Mouse (Mus musculus) stomach, postnatal 0 days (tissue): ENCODE results near the gene Srd5a3. TPM values are rescaled to one million over a fixed set of nuclear protein-coding genes. Genes with fewer than 3 reads are reported as not detected.

Experiments used
- ATAC-seq: fragments of 200-750 bp; cut with Nextera tagmentation; 2 replicates; pipeline ENCODE4 v1.8.0; 2017; ENCODE audit not compliant: low FRiP score, low TSS enrichment
- DNase-seq: peaks from one replicate; pipeline ENCODE4 v3.0.0-alpha.2; 2016; ENCODE audit warnings: low spot score
- H3K27ac ChIP-seq: fragments of 300-500 bp; sonication (generic); replicated peaks from 2 replicates; pipeline ENCODE4 v1.5.1; 2014; ENCODE audit warnings: mild to moderate bottlenecking, control low read depth
- H3K27me3 ChIP-seq: fragments of 300-500 bp; sonication (generic); 2 replicates; pipeline ENCODE4 v1.6.1; 2014; ENCODE audit warnings: low read length; ENCODE audit not compliant: control insufficient read depth, insufficient read depth
- H3K36me3 ChIP-seq: fragments of 300-500 bp; sonication (generic); 2 replicates; pipeline ENCODE4 v1.6.1; 2014; ENCODE audit warnings: low read length, mixed read lengths; ENCODE audit not compliant: control insufficient read depth, insufficient read depth
- H3K4me1 ChIP-seq: fragments of 300-500 bp; sonication (generic); replicated peaks from 2 replicates; pipeline ENCODE4 v1.6.1; 2014; ENCODE audit warnings: antibody characterized with exemption; ENCODE audit not compliant: control insufficient read depth, insufficient read depth
- H3K4me2 ChIP-seq: fragments of 300-500 bp; sonication (generic); replicated peaks from 2 replicates; pipeline ENCODE4 v1.6.1; 2014; ENCODE audit warnings: low read depth, mild to moderate bottlenecking, control low read depth, moderate library complexity
- H3K4me3 ChIP-seq: fragments of 300-500 bp; sonication (generic); 2 replicates; pipeline ENCODE4 v1.5.1; 2014; ENCODE audit warnings: low read depth, low read length, control low read depth
- H3K9ac ChIP-seq: fragments of 300-500 bp; sonication (generic); 2 replicates; pipeline ENCODE4 v1.6.1; 2014; ENCODE audit warnings: mild to moderate bottlenecking, low read length, control low read depth, mixed read lengths
- H3K9me3 ChIP-seq: fragments of 300-500 bp; sonication (generic); 2 replicates; pipeline ENCODE4 v1.6.1; 2016; ENCODE audit warnings: low read length; ENCODE audit not compliant: control insufficient read depth
- CTCF ChIP-seq: IDR thresholded peaks from 2 replicates; pipeline ENCODE4 v1.5.1; 2016; ENCODE audit warnings: antibody characterized with exemption, low read depth, mild to moderate bottlenecking, moderate library complexity
- EP300 ChIP-seq: optimal IDR thresholded peaks from 2 replicates; pipeline ENCODE3; 2016; ENCODE audit warnings: antibody characterized with exemption
- WGBS: fragments of 180-500 bp; shearing (Covaris S2); extraction: QIAGEN DNeasy Blood & Tissue Kit; methylation state at CpG from one replicate; pipeline ENCODE4 v1.1.7; 2014; 5-methylcytosine and 5-hydroxymethylcytosine counted together
- polyA plus RNA-seq: library from polyadenylated mRNA; unstranded; fragments of >200 nt; fragmentation: Nextera tagmentation; extraction: Ambion mirVana; gene quantifications from 2 replicates; pipeline ENCODE4 v1.2.1, GENCODE M21; 2015

Gene Srd5a3
- polyA plus RNA-seq, 1 experiment from 2014 or later, result 28.4 TPM

DNA sequence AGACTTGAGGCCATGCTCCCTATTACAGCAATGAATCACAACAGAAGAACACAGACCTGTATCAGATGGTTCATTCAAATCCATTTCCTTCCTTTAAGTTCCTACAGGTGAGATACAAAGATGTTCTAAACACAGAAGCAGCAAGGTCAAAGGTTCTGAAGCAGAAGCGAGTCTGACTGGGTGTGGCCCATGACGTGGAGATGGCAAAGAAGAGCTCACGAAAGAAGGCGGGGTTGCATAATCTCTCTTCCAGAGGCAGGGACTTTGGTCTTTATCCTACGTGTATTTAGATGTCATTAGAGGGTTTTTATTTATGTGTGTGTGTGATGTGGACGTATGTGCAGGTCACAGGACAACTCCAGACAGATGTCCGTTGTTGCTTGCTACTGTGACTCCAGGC is 37.6 kb downstream of the Srd5a3 start:
- no peak overlapping the region for H3K9ac ChIP-seq
- H3K36me3 ChIP-seq, result no peaks in the 10 kb centered on the region
- H3K27me3 ChIP-seq, result no peaks in the 10 kb centered on the region
- WGBS, result 48% methylated on average over 7 of the region's 7 CpGs
- no peak for ATAC-seq
- H3K4me2 ChIP-seq, result no peak overlapping the region
- peaks cover 3% of the 10 kb centered on the region; the same call in 1 of the 2 replicates for H3K4me1 ChIP-seq
- TF ChIP-seq CTCF (no peak), EP300 (no peak)
- H3K9me3 ChIP-seq, result no peaks in the 10 kb centered on the region
- no peak overlapping the region for H3K27ac ChIP-seq
- H3K4me3 ChIP-seq, result no peak overlapping the region
- no peak for DNase-seq

DNA sequence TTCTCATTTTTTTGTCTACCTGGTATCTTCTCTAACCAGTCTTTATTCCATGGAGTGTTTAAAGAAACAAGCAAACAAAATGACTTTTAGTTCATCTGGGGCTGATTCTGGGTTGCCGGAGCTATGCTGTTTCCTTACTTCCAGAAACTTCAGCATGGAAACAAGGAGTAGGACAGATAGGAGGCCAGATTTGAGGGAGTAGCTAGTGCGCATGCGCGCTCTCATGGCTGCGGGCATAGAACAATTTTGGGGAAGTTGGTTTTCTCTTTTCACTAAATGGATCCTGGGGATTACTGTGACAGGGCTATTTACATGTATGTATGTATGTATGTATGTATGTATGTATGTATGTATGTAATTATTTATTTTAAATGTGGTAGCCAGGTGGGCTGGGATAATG is 39.1 kb downstream of the Srd5a3 start:
- ATAC-seq (no peak), DNase-seq (no peak)
- no peak for TF ChIP-seq CTCF
- TF ChIP-seq EP300, result no peak
- H3K27ac ChIP-seq, result no peak overlapping the region
- no peak overlapping the region for H3K4me3 ChIP-seq
- H3K9me3 ChIP-seq, result no peaks in the 10 kb centered on the region
- H3K4me2 ChIP-seq, result no peak overlapping the region
- H3K9ac ChIP-seq, result no peak overlapping the region
- no peaks in the 10 kb centered on the region for H3K27me3 ChIP-seq
- H3K36me3 ChIP-seq, result no peaks in the 10 kb centered on the region
- H3K4me1 ChIP-seq, result peaks cover 3% of the 10 kb centered on the region; the same call in 1 of the 2 replicates
- WGBS, result 91% methylated on average over 5 of the region's 5 CpGs

DNA sequence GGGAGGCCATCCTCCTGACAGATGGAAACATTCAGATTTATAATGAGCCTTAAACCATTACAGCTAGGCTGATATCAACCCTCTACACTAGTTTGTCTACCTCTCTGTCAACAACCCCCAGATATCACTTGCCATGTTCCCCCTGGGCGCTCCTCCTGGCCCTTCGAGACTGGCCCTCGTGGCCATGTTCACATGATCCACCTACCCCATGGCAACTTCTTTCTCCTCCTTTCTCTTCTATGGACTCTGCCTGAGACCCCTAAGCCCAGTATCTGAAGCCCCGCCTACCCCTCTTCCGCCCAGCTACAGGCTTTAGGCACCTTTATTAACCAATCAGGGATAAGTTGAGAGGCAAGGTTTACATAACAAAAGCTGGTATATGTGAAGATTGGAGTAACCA is 39.7 kb downstream of the Srd5a3 start:
- H3K9ac ChIP-seq, result no peak overlapping the region
- no peaks in the 10 kb centered on the region for H3K36me3 ChIP-seq
- DNase-seq, result no peak
- no peak overlapping the region for H3K4me2 ChIP-seq
- no peaks in the 10 kb centered on the region for H3K9me3 ChIP-seq
- H3K4me3 ChIP-seq, result no peak overlapping the region
- WGBS, result 87% methylated on average over 5 of the region's 5 CpGs
- H3K4me1 ChIP-seq, result peaks cover 3% of the 10 kb centered on the region; the same call in 1 of the 2 replicates
- TF ChIP-seq EP300 (no peak), CTCF (no peak)
- no peak for ATAC-seq
- no peaks in the 10 kb centered on the region for H3K27me3 ChIP-seq
- H3K27ac ChIP-seq, result no peak overlapping the region

GRCm38 (mm10) chr5:76182326-76182725 is 42.3 kb downstream of the Srd5a3 start:
- Histone ChIP-seq H3K4me2 (no peak overlapping the region), H3K36me3 (no peaks in the 10 kb centered on the region), H3K4me3 (no peak overlapping the region), H3K27me3 (no peaks in the 10 kb centered on the region), H3K9me3 (no peaks in the 10 kb centered on the region), H3K9ac (no peak overlapping the region), H3K27ac (no peak overlapping the region), H3K4me1 (peaks cover 3% of the 10 kb centered on the region; the same call in 1 of the 2 replicates)
- ATAC-seq, result no peak
- no peak for DNase-seq
- TF ChIP-seq CTCF (no peak), EP300 (no peak)
- 65% methylated on average over 3 of the region's 3 CpGs for WGBS

DNA sequence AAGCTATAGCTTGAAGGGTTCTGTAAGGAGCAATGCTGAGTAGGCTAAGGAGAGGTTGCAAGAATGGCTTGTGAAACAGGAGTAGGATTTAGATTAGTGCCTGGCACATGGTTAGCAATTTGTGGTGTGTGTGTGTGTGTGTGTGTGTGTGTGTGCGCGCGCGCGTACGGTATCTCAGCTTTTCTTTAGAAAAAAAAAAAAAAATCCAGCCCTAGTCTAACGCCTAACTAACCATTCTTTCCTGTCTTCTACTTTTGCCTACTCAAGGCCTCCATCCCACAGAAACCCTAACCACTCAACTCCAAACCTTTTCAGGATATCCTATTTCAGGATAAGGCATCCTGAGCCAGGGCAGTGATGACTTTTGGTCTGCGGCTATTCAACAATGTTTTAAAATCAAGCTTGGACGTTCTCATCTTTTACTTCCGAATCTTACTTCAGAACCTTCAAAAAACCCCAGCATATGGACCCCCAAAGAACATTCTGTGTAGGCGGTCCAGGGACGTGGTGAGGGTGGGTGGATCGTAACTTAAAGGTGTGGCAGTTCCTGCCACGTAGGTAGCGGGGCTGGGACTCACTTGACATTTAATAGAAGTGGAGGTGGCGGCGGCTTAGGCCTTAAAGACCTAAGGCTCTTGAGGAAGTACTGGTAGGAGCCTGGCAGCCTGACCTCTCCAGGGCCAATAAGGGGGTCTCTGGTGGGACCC is 43.1 kb downstream of the Srd5a3 start:
- Histone ChIP-seq H3K4me2 (peak overlapping the region; percentile 45), H3K27ac (no peak overlapping the region), H3K4me3 (peak overlapping the region; percentile 91), H3K4me1 (peaks cover 3% of the 10 kb centered on the region; the same call in 1 of the 2 replicates), H3K36me3 (no peaks in the 10 kb centered on the region), H3K9me3 (no peaks in the 10 kb centered on the region), H3K9ac (no peak overlapping the region), H3K27me3 (no peaks in the 10 kb centered on the region)
- DNase-seq, result no peak
- WGBS, result 33% methylated on average over 17 of the region's 17 CpGs
- ATAC-seq, result peak; percentile 68
- TF ChIP-seq CTCF, result no peak
- TF ChIP-seq EP300, result no peak

- peak within 1 kb of the TSS; percentile 45 for H3K4me2 ChIP-seq
- H3K9ac ChIP-seq, result peak within 1 kb of the TSS; percentile 90
- TF ChIP-seq CTCF, result no peak
- no peak for TF ChIP-seq EP300
- no peaks in the 10 kb centered on the region for H3K9me3 ChIP-seq
- peak within 1 kb of the TSS; percentile 98 for H3K27ac ChIP-seq
- peak within 1 kb of the TSS; percentile 91 for H3K4me3 ChIP-seq
- DNase-seq (peak; percentile 97), ATAC-seq (peak; percentile 98)
- H3K4me1 ChIP-seq, result peaks cover 3% of the 10 kb centered on the region; the same call in 1 of the 2 replicates
- H3K27me3 ChIP-seq, result no peaks in the 10 kb centered on the region
- H3K36me3 ChIP-seq, result no peaks in the 10 kb centered on the region
- WGBS, result under 1% methylated on average over 52 of the region's 62 CpGs
Measured at GRCm38 (mm10) chr5:76183750-76184261, 43.7 kb downstream of the Srd5a3 start, which contains the start of gene Tmem165. Tmem165 (plus strand) TSS chr5:76183880.
